Mouse (Mus musculus) olfactory bulb, adult 2 months (tissue): Measurements from ENCODE around the gene Cfap70. TPM values are rescaled to one million over a fixed set of nuclear protein-coding genes. Genes with fewer than 3 reads are reported as not detected.

Experiments
- H3K27ac ChIP-seq: fragments of 200-500 bp; 2 replicates; pipeline ENCODE4 v1.5.1; 2012; ENCODE audit warnings: low read depth, low read length; ENCODE audit not compliant: insufficient read depth
- H3K4me1 ChIP-seq: fragments of 200-500 bp; 2 replicates; pipeline ENCODE4 v1.6.1; 2012; ENCODE audit warnings: low read length; ENCODE audit not compliant: control insufficient read depth, insufficient read depth
- H3K4me3 ChIP-seq: fragments of 200-500 bp; 2 replicates; pipeline ENCODE4 v1.5.1; 2012; ENCODE audit warnings: mild to moderate bottlenecking, low read depth, low read length, moderate library complexity; ENCODE audit not compliant: insufficient read depth
- CTCF ChIP-seq: fragments of 200-500 bp; IDR thresholded peaks from 2 replicates; pipeline ENCODE4 v1.5.1; 2012; ENCODE audit warnings: low read depth, mild to moderate bottlenecking, low read length, moderate library complexity; ENCODE audit not compliant: insufficient read depth
- POLR2A ChIP-seq: fragments of 200-500 bp; IDR thresholded peaks from 2 replicates; pipeline ENCODE4 v1.6.1; 2012; ENCODE audit warnings: mild to moderate bottlenecking, low read depth, low read length, moderate library complexity; ENCODE audit not compliant: insufficient read depth
- WGBS: fragments of 180-500 bp; shearing (Covaris S2); methylation state at CpG from one replicate; pipeline ENCODE4 v1.1.7; 2018; 5-methylcytosine and 5-hydroxymethylcytosine counted together
- polyA plus RNA-seq: library from polyadenylated mRNA; stranded (reverse); fragments of >200 nt; gene quantifications from 2 replicates; pipeline ENCODE4 v1.2.4, GENCODE M21; 2012; ENCODE audit warnings: low replicate concordance; ENCODE audit not compliant: missing spikeins, insufficient read depth, insufficient read length

The Cfap70 gene
- polyA plus RNA-seq, 1 experiment = not detected

- Histone ChIP-seq H3K4me3 (no peak overlapping the region), H3K4me1 (no peaks in the 10 kb centered on the region), H3K27ac (no peak overlapping the region)
- WGBS = 22% methylated on average over 7 of the region's 7 CpGs
- TF ChIP-seq CTCF (no peak), POLR2A (no peak)
Measured at GRCm38 (mm10) chr14:20478801-20479200, 26.8 kb upstream of the Cfap70 start.

- WGBS = 46% methylated on average over 3 of the region's 3 CpGs
- Histone ChIP-seq H3K4me1 (no peaks in the 10 kb centered on the region), H3K4me3 (no peak overlapping the region), H3K27ac (no peak overlapping the region)
- no peak for TF ChIP-seq POLR2A
- TF ChIP-seq CTCF = no peak
Measured at GRCm38 (mm10) chr14:20478385-20478784, 26.4 kb upstream of the Cfap70 start.

DNA sequence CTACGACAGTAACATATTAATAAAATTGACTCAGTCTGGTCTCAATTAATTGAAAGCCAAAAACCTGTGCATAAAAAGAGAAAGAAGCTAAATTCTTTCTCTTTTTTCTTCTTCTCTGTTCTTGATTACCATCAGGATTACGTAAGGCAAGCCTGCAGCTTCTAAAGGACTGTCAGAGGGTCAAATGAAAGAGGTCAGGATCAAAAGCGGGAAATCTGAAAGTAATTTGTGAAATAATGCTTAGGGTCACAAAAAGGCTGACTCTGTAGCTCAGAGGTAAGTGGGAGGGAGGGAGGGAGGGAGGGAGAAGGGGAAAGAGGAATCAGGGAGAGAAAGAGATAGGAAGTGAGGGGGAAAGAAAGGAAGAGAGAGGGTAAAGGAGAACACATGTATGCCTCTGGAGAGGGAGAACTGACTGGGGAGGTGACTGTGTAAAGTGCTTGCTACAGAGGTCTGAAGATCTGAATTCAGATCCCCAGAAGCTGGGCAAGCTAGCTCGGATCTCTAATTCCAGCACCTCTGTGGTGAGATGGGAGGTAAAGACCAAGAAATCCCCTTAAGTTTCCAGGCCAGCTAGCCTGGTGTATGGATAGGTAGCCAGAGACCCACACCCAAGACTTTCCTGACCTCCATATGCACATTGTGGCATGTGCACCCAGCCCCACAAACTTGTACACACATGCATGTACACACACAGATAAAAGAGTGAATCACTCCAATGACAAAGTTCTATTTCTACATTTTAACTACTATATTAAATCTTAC is 25.4 kb upstream of the Cfap70 start:
- WGBS = 71% methylated on average over 4 of the region's 4 CpGs
- TF ChIP-seq POLR2A (no peak), CTCF (no peak)
- Histone ChIP-seq H3K27ac (no peak overlapping the region), H3K4me1 (no peaks in the 10 kb centered on the region), H3K4me3 (no peak overlapping the region)

DNA sequence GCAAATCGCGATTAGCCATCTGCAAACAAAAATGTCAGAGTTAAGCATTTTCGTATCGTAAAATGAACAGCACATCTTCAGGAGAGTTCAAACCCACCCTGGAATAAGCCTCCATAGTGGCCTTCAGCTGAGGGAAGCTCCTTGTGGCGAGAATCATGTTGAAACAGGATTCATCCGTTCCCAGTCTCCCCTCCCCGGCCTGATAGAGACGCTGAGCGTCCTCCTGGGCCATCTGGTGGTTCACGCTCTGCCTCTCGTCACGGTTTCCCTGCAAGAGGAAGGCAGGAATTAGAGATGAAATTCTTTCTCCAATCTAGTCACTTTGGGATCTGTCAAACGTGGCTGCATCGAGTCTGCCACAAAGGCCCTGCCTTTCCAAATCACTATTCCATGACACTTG is 8.2 kb upstream of the Cfap70 start:
- no peak overlapping the region for H3K27ac ChIP-seq
- WGBS = 86% methylated on average over 14 of the region's 14 CpGs
- no peak for TF ChIP-seq CTCF
- no peak for TF ChIP-seq POLR2A
- no peaks in the 10 kb centered on the region for H3K4me1 ChIP-seq
- no peak overlapping the region for H3K4me3 ChIP-seq

- Histone ChIP-seq H3K27ac (no peak overlapping the region), H3K4me1 (no peaks in the 10 kb centered on the region), H3K4me3 (no peak overlapping the region)
- 92% methylated on average over 9 of the region's 9 CpGs for WGBS
- TF ChIP-seq POLR2A (no peak), CTCF (no peak)
Measured at GRCm38 (mm10) chr14:20458378-20458777, 6.4 kb upstream of the Cfap70 start.

DNA sequence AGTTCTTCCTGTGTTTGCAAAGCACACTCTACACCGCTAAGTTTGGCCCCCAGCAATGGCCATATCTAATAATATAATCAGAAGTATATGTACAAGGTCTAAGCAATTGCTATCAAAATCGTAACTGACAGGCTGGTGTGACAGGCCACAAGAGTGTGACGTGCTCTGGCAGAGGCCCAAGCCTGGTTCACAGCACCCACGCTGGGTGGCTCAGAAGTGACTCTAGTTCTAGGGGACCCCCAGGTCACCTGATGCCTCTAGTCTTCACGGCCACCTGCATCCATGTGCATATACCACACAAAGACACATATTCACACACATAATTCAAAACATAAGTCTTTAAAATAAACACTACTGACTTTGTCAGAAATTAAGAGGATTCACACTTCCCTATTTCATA is 903 bp upstream of the Cfap70 start:
- Histone ChIP-seq H3K4me3 (no peak overlapping the region), H3K4me1 (0 out of 2 replicates have a peak, but pooled peaks cover 5% of the 10 kb centered on the region), H3K27ac (no peak overlapping the region)
- TF ChIP-seq CTCF (no peak), POLR2A (no peak)
- 95% methylated on average over 5 of the region's 5 CpGs for WGBS

GRCm38 (mm10) chr14:20451302-20451701 is 724 bp downstream of the Cfap70 start:
- no peak for TF ChIP-seq CTCF
- no peak for TF ChIP-seq POLR2A
- no peak overlapping the region for H3K27ac ChIP-seq
- 10% methylated on average over 2 of the region's 2 CpGs for WGBS

GRCm38 (mm10) chr14:20447209-20447608 is 4.8 kb downstream of the Cfap70 start:
- no peak for TF ChIP-seq CTCF
- TF ChIP-seq POLR2A = no peak
- H3K27ac ChIP-seq = no peak overlapping the region
- 20% methylated on average over 12 of the region's 12 CpGs for WGBS
- H3K4me3 ChIP-seq = no peak overlapping the region
- 0 out of 2 replicates have a peak, but pooled peaks cover 8% of the 10 kb centered on the region for H3K4me1 ChIP-seq

More at GRCm38 (mm10) chr14:20451302-20451701, 724 bp downstream of the Cfap70 start:
- Histone ChIP-seq H3K4me1 (0 out of 2 replicates have a peak, but pooled peaks cover 8% of the 10 kb centered on the region), H3K4me3 (peak overlapping the region; percentile 38; the same call in 1 of the 2 replicates)

- H3K4me1 ChIP-seq = 0 out of 2 replicates have a peak, but pooled peaks cover 2% of the 10 kb centered on the region
- no peak overlapping the region for H3K4me3 ChIP-seq
- H3K27ac ChIP-seq = no peak overlapping the region
- TF ChIP-seq POLR2A (no peak), CTCF (no peak)
- WGBS = 60% methylated on average over 17 of the region's 17 CpGs
Measured at GRCm38 (mm10) chr14:20442252-20442651, 9.8 kb downstream of the Cfap70 start.
